Comparison of ENCODE assay signal across 7 mouse cellular contexts in the genomic region with DNA sequence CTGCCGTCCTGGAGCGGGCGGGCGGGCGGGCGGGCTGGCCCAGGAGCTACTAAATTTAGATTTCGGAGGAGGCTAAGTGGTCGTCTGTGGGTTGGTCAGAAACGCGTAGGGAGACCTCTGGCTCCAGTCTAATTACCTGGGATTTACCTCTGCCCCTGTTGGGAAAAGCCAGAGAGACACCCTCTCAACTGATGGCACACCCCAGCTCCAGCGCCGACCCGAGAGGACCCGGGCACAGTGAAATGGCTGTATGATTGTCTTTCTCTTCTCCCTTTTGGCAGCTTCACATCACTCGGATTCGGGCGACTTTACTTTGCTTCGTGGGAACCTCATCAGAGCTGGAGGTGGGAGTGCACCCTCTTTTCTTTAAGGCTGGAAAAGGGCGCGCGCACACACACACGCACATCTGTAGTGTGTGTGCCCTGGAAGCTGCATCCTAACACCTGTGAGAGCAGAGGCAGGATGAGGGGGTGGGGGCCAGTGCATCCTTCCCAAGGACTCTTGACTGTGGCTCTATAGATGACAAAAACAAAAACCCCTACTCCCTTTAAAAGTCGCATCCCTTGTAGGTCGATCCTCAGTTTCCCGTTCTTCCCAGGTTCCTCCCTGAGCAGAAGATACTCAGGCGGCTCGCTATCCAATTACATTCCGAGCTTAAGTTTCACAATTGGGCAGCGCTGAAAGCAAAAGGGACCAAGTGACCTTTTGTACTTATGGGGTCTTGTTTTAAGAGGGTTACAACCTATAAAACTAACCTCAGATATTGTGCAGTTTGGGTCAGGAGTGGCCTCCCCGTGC. TPM values are rescaled to one million over a fixed set of nuclear protein-coding genes. Genes with fewer than 3 reads are reported as not detected.
DNase-seq lines count a peak whose midpoint lies in the region; ATAC-seq lines count a peak whose summit lies in the region.

No protein-coding gene starts in this region.

- no peaks in the 10 kb centered on the region for H3K9me3 ChIP-seq in megakaryocyte, embryonic 14.5 days
- H3K9me3 ChIP-seq in limb, embryonic 13.5 days: no peaks in the 10 kb centered on the region
- no peaks in the 10 kb centered on the region for H3K9me3 ChIP-seq in neural tube, embryonic 11.5 days (ENCODE audit: control insufficient read depth, low read length)

- peaks cover 26% of the 10 kb centered on the region for H3K36me3 ChIP-seq in megakaryocyte, embryonic 14.5 days (replicated peaks; ENCODE audit: low read length)
- H3K36me3 ChIP-seq in limb, embryonic 13.5 days: peaks cover 38% of the 10 kb centered on the region
- peaks cover 12% of the 10 kb centered on the region for H3K36me3 ChIP-seq in neural tube, embryonic 11.5 days (ENCODE audit: control insufficient read depth, insufficient read depth, low read length)

- peak overlapping the region; percentile 89 for H3K4me2 ChIP-seq in limb, embryonic 13.5 days (replicated peaks)
- H3K4me2 ChIP-seq in neural tube, embryonic 11.5 days (ENCODE audit: low read depth): peak overlapping the region; percentile 89

- H3K27me3 ChIP-seq in megakaryocyte, embryonic 14.5 days (replicated peaks): peaks cover 36% of the 10 kb centered on the region
- 0 out of 2 replicates have a peak, but pooled peaks cover 6% of the 10 kb centered on the region for H3K27me3 ChIP-seq in limb, embryonic 13.5 days
- H3K27me3 ChIP-seq in neural tube, embryonic 11.5 days (ENCODE audit: control insufficient read depth, insufficient read depth, low read length): peaks cover 8% of the 10 kb centered on the region; the same call in 1 of the 2 replicates

- H3K4me3 ChIP-seq in megakaryocyte, embryonic 14.5 days (replicated peaks): peak overlapping the region; percentile 93
- H3K4me3 ChIP-seq in limb, embryonic 13.5 days: peak overlapping the region; percentile 83
- peak overlapping the region; percentile 96 for H3K4me3 ChIP-seq in neural tube, embryonic 11.5 days (ENCODE audit: low read depth, low read length)

- H3K27ac ChIP-seq in limb, embryonic 13.5 days: peak overlapping the region; percentile 92
- H3K27ac ChIP-seq in neural tube, embryonic 11.5 days (ENCODE audit: low read depth, low read length): peak overlapping the region; percentile 91; the same call in 1 of the 2 replicates

- WGBS in limb, embryonic 13.5 days: under 1% methylated on average over 28 of the region's 30 CpGs
- 1% methylated on average over 27 of the region's 30 CpGs for WGBS in neural tube, embryonic 11.5 days

- peaks cover 37% of the 10 kb centered on the region for H3K4me1 ChIP-seq in megakaryocyte, embryonic 14.5 days
- H3K4me1 ChIP-seq in limb, embryonic 13.5 days: peaks cover 28% of the 10 kb centered on the region
- H3K4me1 ChIP-seq in neural tube, embryonic 11.5 days (ENCODE audit: control insufficient read depth, insufficient read depth, low read length): peaks cover 14% of the 10 kb centered on the region

- peak overlapping the region; percentile 95 for H3K9ac ChIP-seq in limb, embryonic 13.5 days
- H3K9ac ChIP-seq in neural tube, embryonic 11.5 days (ENCODE audit: low read length): peak overlapping the region; percentile 99

- no peak for ATAC-seq in megakaryocyte, adult 5-6 weeks (ENCODE audit: poor library complexity, severe bottlenecking)
- ATAC-seq in limb, embryonic 13.5 days (ENCODE audit: low FRiP score, low read depth): peak; percentile 51
- peak; percentile 36 for ATAC-seq in neural tube, embryonic 11.5 days (ENCODE audit: insufficient read depth, low FRiP score, low TSS enrichment)

- DNase-seq in c-Kit-positive CD71-positive TER-119-positive erythroid progenitor cells, embryonic 14.5 days (ENCODE audit: low spot score): peak; percentile 25
- DNase-seq in forelimb bud, embryonic 11.5 days (ENCODE audit: low read depth, low spot score): peak; percentile 16
- peak; percentile 37 for DNase-seq in neural tube, embryonic 11.5 days (ENCODE audit: low spot score)
- no peak for DNase-seq in urinary bladder, postnatal 4 days (ENCODE audit: low spot score in 2 of 2)

RNA-seq across cellular contexts. Expression of a gene that starts 0.9 kb away (rescaled TPM):
- polyA plus RNA-seq in megakaryocyte, embryonic 14.5 days (2012; ENCODE audit: insufficient read depth, low replicate concordance): 2.4 and 4.7 TPM in 2 replicates
- 4.7 and 6.0 TPM in 2 replicates for total RNA-seq in megakaryocyte, adult 5-6 weeks (2015)
- total RNA-seq in megakaryocyte, adult 5-6 weeks (2017): 8.4 and 9.3 TPM in 2 replicates
- polyA plus RNA-seq in limb, embryonic 13.5 days (2015; fragmentation: Nextera tagmentation; extraction: Ambion mirVana): 38.7 and 40.4 TPM in 2 replicates
- 52.3 and 55.9 TPM in 2 replicates for polyA plus RNA-seq in neural tube, embryonic 11.5 days (2014; fragmentation: Nextera tagmentation; extraction: Ambion mirVana)

RNA-seq across cellular contexts. Expression of a gene that starts 13.2 kb away (rescaled TPM):
- 11.1 and 15.2 TPM in 2 replicates for polyA plus RNA-seq in megakaryocyte, embryonic 14.5 days (2012; ENCODE audit: insufficient read depth, low replicate concordance)
- 88.7 and 95.1 TPM in 2 replicates for total RNA-seq in megakaryocyte, adult 5-6 weeks (2015)
- total RNA-seq in megakaryocyte, adult 5-6 weeks (2017): 97.5 and 108 TPM in 2 replicates
- 159 and 162 TPM in 2 replicates for polyA plus RNA-seq in limb, embryonic 13.5 days (2015; fragmentation: Nextera tagmentation; extraction: Ambion mirVana)
- polyA plus RNA-seq in neural tube, embryonic 11.5 days (2014; fragmentation: Nextera tagmentation; extraction: Ambion mirVana): 200 and 206 TPM in 2 replicates

RNA-seq across cellular contexts. Expression of a gene that starts 31.3 kb away (rescaled TPM):
- 1.5 and 6.3 TPM in 2 replicates for polyA plus RNA-seq in megakaryocyte, embryonic 14.5 days (2012; ENCODE audit: insufficient read depth, low replicate concordance)
- total RNA-seq in megakaryocyte, adult 5-6 weeks (2015): 14.5 and 15.0 TPM in 2 replicates
- 17.7 and 21.3 TPM in 2 replicates for total RNA-seq in megakaryocyte, adult 5-6 weeks (2017)
- polyA plus RNA-seq in limb, embryonic 13.5 days (2015; fragmentation: Nextera tagmentation; extraction: Ambion mirVana): 6.7 and 11.3 TPM in 2 replicates
- 7.5 and 7.8 TPM in 2 replicates for polyA plus RNA-seq in neural tube, embryonic 11.5 days (2014; fragmentation: Nextera tagmentation; extraction: Ambion mirVana)

Comparison
In these comparisons a context has a peak if more than half of its experiments do, and no peak if none do; other contexts are left out.
1. DNase-seq: peak in c-Kit-positive CD71-positive TER-119-positive erythroid progenitor cells, embryonic 14.5 days (single experiment), forelimb bud, embryonic 11.5 days (single experiment) and neural tube, embryonic 11.5 days (single experiment); none in urinary bladder, postnatal 4 days (0 of 2).
2. Peak in every context shown above with its lines, with median percentiles within 50 percentile points of each other: H3K4me3 ChIP-seq.